Mouse (Mus musculus) WW6 (cell line): ENCODE measurements at regions not wholly inside any gene's neighbourhood (a gene's known extent, or its start where the extent isn't known, plus 50 kb on each side); places are given as distances from the start of the nearest gene placed in this dataset.
A peak's percentile ranks its signal among the peaks of the same experiment; 100 is the strongest.

Experiments used
- DNase-seq: peaks from one replicate; pipeline ENCODE4 v3.0.0-alpha.2; 2013; ENCODE audit warnings: low read depth, low spot score

DNA sequence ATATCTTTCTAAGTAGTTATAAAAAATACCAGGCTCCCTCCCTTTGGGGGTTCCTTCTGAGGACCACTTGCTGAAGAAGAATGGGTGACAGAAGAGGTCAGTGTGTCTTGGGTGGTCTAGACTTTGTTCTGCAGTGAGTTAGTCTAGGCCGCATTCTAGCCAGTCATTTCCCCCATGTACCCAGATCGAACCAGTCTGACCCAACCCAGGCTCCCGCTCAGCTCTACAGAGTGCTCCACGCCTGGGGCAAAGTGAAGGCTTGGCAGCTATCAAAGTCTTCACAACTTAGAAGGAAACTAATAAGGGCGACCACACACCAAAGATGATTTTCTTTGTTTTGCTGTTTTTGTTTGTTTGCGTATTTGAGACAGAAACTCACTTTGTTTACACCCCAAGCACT, 92.4 kb upstream of the Marcks start:
- DNase-seq: peak; percentile 38

DNA sequence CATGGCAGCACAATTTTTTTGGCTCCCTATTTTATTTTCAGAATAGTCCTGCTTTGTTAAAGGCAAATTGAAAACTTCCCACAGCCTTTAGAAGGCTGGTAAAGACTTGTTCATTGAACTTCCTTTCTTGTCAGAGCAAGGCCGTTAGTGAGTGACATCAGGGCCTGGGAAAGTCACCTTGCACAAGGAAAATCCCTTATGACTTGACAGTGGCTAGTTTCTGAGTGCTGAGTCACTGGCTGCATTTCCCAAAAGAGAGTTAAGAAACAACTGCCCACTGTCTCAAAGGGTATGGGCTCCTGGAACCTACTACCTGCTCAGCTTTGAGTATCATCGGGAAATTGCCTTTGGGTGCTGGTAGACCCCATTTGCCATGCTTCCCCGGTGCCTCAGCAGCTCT, 89.2 kb upstream of the Marcks start:
- DNase-seq: no peak

DNA sequence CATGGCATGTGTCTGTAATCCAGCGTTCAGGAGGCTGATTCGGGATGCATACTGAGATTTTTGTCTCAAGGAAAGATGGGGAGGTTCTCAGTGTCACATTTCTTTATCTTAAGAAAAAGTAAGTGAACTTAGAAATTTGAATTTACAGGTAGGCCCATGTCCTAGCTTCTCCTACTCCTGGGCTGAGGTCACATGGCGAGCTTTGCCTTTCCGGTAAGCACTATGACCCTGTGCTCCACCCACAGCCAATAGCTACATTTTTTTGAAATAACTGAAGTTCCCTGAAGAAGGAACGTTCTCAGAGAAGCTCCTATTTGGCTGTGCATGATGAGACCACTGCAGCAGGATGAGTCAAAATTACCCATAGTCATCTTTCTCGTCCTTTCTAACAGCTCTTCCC, 83.0 kb upstream of the Marcks start:
- no peak for DNase-seq

DNA sequence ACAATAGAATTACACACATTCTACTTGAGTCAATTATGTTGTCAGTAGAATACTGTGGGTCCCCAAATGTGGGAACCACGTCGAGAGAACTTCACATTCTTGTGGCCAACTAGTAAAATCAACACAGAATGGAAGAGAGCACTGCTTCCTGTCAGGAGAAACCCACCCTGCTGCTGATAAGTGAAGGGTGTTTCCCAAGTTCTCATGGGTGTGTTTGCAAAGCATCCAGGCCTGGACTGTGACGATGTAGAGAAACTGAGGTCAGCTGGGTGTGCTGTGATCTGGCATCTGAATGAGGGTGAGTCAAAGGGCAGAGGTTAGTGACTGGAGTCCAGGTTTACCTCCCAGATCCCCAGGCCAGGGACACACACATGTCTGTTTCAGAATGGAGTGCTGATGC, 81.7 kb upstream of the Marcks start:
- no peak for DNase-seq

DNA sequence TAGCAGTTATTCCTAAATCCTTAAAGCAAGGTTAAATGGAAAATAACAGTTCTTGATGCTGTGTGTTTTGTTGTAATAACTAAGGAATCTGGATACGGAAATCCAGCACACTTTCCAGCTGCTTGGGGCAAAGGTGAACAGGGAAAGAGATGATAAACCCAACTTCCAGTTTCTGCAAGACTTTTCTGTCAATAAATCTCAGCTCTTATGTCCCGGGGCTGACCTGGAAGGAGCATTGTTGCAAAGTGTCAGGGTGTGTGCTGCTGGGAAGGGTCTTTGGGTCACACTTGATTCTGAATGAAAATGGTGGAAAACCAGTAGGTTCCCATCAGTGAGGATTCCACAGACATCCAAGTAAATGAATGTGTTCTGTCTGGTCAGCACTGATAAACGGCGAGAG, 81.2 kb upstream of the Marcks start:
- no peak for DNase-seq

DNA sequence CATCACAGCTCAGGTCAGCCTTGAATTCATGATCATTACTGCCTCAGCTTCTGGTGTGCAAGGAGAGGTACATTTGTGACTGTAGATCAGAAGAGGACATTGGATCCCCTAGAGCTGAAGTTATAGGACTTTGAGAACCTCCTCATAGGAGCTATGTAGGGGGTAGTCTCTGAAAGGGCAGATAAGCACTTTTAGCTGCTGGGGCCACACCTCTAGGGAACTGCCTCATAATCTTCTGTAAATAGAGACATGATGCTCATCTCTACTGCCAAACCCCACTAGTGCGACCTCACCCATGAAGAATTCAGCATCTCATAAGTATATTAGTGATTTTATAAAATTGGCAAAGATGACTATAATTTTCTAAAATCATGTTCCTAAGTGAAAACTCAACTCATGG, 80.7 kb upstream of the Marcks start:
- DNase-seq: no peak

DNA sequence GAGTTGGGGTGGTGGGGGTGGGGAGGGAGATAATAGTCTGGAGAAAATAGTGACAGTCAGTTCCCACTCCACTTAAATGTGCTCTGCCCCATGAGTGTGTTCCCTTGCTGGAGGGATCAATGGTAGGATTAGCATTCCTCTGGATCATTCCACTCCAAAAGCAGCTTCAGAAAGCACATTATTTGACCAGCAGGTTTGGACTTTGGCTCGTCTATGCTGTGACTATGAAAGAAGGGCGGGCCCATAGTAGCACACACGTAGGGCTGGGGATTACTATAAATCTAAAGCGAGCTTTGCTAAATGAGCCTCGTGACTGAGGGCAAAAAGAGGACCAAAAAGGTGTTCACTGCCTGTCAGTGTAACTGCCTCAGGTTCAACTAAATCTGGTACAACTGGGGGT, 75.9 kb upstream of the Marcks start:
- DNase-seq: no peak

DNA sequence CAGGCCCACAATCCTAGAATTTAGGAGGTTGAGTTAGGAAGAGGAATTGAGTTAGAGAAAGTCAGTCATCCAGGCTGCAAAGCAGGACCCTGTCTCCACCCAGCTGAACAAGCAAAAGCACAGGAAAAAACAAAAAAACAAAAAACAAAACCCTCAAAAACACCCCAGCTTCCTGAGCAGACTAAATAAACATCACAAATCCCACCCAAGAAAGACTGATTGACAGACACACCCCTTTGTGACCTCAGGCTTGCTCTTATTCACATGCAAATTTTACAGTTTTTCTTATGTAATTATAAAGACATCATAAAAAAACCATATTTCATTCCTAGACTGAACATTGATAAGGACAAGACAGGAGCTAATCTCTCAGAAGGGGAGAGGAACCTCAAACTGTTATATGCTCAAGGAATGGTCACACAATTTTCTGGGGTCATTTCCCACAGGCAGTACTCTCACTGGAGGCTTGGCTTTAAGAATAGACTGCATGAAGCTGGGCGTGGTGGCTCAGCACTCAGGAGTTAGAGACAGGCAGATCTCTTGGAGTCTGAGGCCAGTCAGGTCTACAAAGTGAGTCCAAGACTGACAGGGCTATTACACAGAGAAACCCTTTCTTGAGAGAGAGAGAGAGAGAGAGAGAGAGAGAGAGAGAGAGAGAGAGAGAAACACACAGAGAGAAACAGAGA, 73.8 kb upstream of the Marcks start:
- DNase-seq: no peak

DNA sequence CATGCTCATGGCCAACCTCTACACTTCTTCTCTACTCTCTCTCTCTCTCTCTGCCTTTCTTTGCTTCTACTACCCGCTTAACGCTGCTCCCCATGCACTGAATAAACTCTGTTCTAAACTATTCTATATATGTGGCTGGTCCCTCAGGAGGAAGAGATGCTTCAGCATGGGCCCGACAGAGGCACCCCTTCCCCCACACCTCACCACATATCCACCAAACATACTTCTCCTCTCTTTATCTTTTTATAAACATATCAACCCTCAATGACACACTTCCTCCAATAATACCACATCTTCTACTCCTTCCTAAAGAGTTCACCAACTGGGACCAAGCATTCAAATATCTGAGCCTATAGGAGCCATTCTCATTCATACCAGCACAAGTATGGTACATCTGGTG, 72.6 kb upstream of the Marcks start:
- no peak for DNase-seq

DNA sequence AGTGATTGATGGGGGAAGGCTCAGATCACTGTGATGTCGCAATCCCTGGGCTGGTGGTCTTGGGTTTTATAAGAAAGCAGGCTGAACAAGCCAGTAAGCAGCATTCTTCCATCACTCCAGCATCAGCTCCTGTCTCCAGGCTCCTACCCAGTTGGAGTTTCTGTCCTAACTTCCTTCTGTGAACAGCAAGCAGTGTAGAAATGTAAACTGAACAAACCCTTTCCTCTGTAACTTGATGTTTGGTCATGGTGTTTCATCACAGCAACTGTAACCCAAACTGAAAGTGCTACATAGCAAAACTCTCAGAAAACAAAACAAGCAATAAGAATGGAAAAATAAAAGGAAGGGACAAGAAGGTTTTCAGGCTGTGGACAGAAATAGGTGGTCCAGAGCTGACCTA, 71.5 kb upstream of the Marcks start:
- no peak for DNase-seq

DNA sequence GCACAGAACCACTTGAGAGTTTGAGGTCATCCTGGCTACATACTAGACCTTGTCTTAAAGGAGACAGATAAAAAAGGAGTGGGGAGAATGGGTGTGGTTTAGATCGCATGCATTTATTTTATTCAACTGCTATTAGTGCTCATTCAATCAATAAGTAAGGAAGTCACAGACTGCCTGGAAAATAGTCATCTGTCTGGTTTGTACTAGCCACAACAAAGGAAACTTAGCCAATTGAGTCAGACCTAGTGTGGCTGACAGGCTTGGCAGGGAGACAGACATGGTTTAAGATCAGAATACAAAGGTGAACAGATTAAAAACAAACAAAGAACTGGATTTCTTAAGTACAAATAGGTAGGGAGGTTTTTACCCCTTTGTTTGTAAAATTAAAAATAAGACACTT, 68.3 kb upstream of the Marcks start:
- DNase-seq: no peak

DNA sequence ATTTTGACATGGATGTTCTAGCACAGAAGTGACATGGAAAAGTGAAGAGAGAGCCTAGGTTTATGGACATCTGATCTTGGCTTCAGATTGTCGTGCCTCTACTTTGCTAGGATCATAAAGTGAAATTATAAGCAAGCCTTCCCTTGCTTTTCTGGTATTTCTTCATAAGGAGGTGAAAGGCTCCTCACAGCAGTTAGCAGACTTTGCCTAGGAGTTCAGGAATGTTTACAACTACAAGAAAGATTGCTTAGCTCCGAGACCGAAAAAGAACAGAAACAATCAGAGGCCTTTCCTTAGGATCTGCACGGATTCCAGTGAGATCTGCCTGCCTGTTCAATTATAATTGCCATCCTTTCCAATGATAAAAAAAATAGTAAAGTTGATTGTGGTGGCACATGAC, 67.8 kb upstream of the Marcks start:
- DNase-seq: no peak

DNA sequence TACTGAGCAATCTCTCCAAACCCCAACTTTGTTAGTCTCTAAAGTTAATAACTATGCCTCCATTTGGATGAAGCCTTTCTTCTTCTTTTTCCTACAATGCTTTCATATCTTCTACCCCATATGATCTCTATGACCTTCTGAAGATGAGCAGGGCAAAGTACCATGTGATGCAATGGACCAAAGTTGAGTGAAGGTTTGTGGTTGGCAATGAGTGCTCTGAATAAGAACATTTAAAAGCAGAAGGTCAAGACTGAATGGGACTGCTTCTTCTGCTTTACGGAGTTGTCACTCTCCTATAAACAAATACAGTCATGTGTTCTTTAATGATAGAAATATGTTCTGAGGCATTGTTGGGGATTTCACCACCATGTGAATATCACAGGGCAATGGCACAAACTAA, 65.0 kb upstream of the Marcks start:
- no peak for DNase-seq

DNA sequence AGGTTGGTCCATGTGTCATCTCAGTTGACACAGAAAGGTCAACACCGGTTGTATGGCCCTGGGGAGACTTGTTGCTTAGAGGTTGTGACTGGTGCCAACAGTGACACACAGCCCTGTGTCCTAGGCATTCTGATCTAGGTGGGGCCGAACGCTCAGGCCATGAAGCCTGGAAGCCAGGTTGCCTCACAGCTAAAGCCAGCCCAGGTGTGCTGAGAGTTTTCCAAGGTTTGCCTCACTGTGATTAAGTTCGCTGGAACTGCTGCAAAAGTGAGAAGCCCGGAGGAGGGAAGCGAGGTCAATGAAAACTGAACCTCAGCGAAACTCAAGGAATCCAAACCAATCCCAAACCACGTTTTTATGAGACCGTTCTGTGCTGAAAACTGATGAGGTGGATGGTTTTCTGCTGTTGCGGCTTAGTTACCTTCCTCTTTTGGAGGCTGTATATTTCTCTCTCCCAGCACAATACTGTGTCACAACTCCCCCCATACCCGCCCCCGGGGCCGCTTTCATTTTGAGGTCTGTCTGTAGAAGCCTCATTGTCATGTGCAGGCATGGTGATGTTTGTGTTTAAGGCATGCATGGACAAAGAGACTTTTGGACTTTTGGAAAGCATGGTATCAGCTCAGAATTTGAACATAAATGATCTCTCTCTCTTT, 56.2 kb upstream of the Marcks start:
- DNase-seq: no peak

DNA sequence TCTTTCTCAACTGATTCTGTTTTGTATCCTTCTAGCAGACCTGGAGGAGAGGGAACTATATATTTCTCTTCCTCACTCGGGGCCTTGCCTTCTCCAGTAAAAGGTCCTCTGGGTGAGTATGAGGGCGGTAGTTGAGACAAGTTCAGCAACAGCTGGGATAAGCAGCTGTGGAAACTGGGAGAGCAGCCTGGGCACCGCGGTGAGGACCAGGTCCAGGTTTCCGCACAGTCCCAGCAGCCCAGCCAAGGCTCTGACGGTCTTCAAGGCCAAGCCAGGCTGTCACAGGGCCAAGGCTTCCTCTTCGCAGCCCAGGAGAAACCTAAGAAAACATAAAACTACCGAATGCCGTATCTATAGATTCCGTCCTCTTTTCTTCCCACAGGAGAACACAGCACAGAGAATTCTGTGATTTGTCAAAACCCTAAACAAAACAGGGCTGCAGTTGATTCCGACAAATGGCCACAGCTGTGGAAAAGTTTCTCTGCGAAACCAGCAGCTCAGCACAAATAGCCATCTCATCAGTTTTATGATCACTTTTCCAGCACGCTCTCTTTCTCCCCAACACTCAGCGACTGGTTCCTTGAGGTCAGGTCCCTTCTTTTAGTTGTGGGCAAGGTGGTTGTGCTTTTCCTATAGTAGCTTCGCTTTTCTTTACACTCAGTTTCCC, 55.5 kb upstream of the Marcks start:
- no peak for DNase-seq

DNA sequence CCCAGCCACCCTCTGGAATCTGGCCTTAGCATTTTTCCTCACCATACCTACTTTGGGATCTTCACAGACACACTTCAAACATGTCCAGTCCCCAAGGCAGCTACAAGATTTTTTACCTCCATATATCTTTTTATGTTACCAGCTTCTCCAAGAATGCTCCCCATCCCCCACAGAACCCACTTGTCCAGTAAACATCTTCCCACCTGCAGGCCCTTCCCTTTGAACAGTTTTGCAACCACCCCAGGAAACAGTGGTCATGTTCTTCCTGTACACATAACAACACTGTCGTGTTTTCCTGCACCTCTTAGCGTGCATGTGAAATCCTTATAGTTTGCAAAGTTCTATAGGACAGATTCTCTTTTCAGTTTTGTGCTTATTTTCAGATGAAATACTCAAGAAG, 53.9 kb upstream of the Marcks start:
- DNase-seq: no peak

DNA sequence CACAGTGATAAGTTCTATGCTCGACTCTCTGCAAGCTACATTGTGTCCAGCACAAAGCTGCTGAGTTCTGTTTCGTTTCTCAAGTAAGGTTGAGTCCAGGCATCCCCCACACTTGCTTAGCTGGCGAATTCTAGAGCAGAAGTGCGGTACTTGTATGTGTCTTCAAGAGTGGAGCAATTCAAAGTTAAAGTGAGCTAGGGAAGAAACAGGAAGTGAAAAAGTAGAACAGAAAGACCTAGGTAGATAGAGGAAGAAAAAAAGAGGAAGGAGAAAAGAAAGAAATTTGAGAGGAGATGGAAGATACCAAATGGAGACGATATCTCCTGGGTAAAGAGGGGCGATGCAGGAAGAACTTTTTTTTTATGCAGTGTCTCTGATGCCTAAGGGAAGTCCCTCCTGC, 51.4 kb upstream of the Marcks start:
- DNase-seq: no peak
